Mouse (Mus musculus): ENCODE measurements around the gene Asl. TPM values are rescaled to one million over a fixed set of nuclear protein-coding genes. Genes with fewer than 3 reads are reported as not detected.

The Asl gene
- polyA plus RNA-seq, 1 experiment from 2014 or later = 30.4 TPM

- ATAC-seq (ENCODE audit: insufficient number of reproducible peaks, low FRiP score, low TSS enrichment, low read depth) = peak; percentile 86
- Histone ChIP-seq H3K9me3 (replicated peaks) (no peaks in the 10 kb centered on the region), H3K9ac (peak within 1 kb of the TSS; percentile 55), H3K4me2 (replicated peaks) (peak within 1 kb of the TSS; percentile 78), H3K27ac (replicated peaks) (peak within 1 kb of the TSS; percentile 68), H3K36me3 (no peaks in the 10 kb centered on the region), H3K4me3 (replicated peaks) (peak within 1 kb of the TSS; percentile 68), H3K27me3 (no peaks in the 10 kb centered on the region), H3K4me1 (peaks cover 6% of the 10 kb centered on the region)
- WGBS = under 1% methylated on average over 39 of the region's 39 CpGs
Measured at GRCm38 (mm10) chr5:130002301-130003146, 26.5 kb downstream of the Asl start, which contains the start of gene Gusb. TSS of gene Gusb (minus strand) at chr5:130003049.

DNA sequence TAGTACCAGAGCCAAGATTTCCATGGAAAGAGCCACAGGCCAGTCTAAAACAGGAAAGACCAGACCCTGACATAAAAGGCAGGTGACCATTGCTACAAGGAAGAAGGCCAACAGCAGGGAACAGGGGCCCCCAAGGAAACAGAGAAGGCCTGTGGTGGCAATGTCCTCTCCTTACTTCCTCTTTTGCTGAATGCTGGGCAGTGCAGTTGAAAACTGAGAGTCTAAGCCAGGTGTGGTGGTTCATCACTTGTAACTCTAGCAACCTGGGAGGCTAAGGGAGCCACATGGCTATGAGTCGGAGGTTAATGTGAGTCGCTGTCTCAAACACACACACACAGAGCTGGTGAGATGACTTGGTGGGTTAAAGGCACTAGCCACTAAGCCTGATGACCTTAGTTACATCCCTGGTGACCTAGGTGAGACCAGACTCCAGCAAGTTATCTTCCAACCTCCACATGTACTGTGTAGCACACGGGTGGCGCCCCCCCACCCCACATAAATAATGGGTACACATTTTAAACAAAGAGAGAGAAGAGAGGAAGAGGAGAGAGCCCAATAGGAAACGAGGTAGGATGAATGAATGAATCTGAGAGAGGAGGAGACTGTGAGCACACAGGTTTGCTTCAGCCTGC, 27.6 kb downstream of the Asl start:
- Histone ChIP-seq H3K36me3 (no peaks in the 10 kb centered on the region), H3K9ac (no peak overlapping the region), H3K27ac (replicated peaks) (no peak overlapping the region), H3K4me3 (replicated peaks) (peak overlapping the region; percentile 68), H3K9me3 (replicated peaks) (no peaks in the 10 kb centered on the region), H3K4me1 (peaks cover 6% of the 10 kb centered on the region), H3K27me3 (no peaks in the 10 kb centered on the region), H3K4me2 (replicated peaks) (peak overlapping the region; percentile 78)
- ATAC-seq (ENCODE audit: insufficient number of reproducible peaks, low FRiP score, low TSS enrichment, low read depth) = no peak
- whole genome bisulfite sequencing = 61% methylated on average over 5 of the region's 5 CpGs

GRCm38 (mm10) chr5:130000735-130001134, 28.3 kb downstream of the Asl start:
- Histone ChIP-seq H3K9me3 (replicated peaks) (no peaks in the 10 kb centered on the region), H3K27me3 (no peaks in the 10 kb centered on the region), H3K4me1 (peaks cover 6% of the 10 kb centered on the region), H3K36me3 (no peaks in the 10 kb centered on the region), H3K4me2 (replicated peaks) (no peak overlapping the region), H3K27ac (replicated peaks) (no peak overlapping the region), H3K9ac (no peak overlapping the region), H3K4me3 (replicated peaks) (no peak overlapping the region)
- WGBS = 89% methylated on average over 12 of the region's 12 CpGs
- ATAC-seq (ENCODE audit: insufficient number of reproducible peaks, low FRiP score, low TSS enrichment, low read depth) = no peak

DNA sequence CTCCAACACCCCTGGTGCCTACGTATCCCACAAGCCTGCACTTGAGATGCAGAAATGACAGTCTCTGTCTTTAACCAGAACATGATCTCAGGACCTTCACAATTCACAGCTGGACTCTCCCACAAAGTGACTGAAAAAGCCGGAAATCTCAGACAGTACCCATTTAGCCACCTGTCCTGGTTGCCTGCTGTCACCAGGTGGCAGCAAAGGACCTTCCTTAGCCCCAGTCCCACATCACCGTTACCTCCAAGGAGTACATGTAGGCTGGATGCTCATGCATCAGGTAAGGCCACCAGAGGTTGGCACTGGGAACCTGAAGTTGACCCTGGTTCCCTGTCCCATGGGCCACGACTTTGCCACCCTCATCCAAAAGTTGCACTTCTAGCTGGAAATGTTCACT, 29.9 kb downstream of the Asl start:
- Histone ChIP-seq H3K27ac (replicated peaks) (no peak overlapping the region), H3K4me1 (peaks cover 6% of the 10 kb centered on the region), H3K9me3 (replicated peaks) (no peaks in the 10 kb centered on the region), H3K27me3 (no peaks in the 10 kb centered on the region), H3K9ac (no peak overlapping the region), H3K4me3 (replicated peaks) (no peak overlapping the region), H3K36me3 (no peaks in the 10 kb centered on the region), H3K4me2 (replicated peaks) (no peak overlapping the region)
- 34% methylated on average over 4 of the region's 4 CpGs for WGBS
- no peak for ATAC-seq (ENCODE audit: insufficient number of reproducible peaks, low FRiP score, low TSS enrichment, low read depth)

DNA sequence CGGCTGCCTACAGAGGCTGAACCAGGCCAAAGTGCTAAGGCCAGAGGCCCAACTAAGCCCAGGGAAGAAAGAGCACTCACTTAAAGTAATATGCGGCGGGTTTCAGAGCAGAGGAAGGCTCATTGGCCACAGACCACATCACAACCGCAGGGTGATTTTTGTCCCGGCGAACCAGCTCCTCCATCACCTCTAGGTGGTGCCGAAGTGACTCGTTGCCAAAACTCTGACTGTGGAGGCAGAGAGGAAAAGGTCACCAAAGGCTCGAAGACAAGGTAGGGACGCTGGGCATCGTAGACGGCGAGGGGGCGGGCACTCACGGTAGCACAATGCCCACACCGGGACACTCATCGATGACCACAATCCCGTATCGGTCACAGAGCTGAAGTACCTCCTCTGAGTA, 31.3 kb downstream of the Asl start:
- Histone ChIP-seq H3K36me3 (no peaks in the 10 kb centered on the region), H3K4me1 (no peaks in the 10 kb centered on the region; the same call in 1 of the 2 replicates), H3K9me3 (replicated peaks) (no peaks in the 10 kb centered on the region), H3K9ac (no peak overlapping the region), H3K4me2 (replicated peaks) (no peak overlapping the region), H3K27me3 (no peaks in the 10 kb centered on the region), H3K4me3 (replicated peaks) (no peak overlapping the region), H3K27ac (replicated peaks) (no peak overlapping the region)
- ATAC-seq (ENCODE audit: insufficient number of reproducible peaks, low FRiP score, low TSS enrichment, low read depth) = no peak
- 69% methylated on average over 19 of the region's 19 CpGs for WGBS

DNA sequence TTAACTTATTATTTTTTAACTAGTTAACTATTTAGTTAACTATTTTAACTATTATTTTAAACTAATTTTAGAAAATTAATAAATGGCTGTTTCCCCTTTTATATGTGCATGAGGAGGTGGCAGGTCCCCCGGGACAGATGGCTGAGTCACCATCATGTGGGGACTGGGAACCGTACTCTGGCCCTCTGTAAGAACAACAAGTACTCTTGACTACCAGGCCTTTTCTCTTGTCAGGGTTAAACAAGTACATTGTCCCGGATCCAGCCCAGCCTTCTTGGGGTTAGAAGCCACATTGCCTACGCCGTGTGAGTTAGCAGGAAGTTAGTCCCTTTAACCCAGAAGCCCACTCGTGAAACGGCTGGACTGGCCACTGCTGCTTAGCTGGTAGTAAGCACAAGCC, 34.1 kb downstream of the Asl start:
- H3K36me3 ChIP-seq = peaks cover 9% of the 10 kb centered on the region
- no peaks in the 10 kb centered on the region for H3K9me3 ChIP-seq (replicated peaks)
- no peak overlapping the region for H3K4me2 ChIP-seq (replicated peaks)
- H3K9ac ChIP-seq = no peak overlapping the region
- H3K27me3 ChIP-seq = no peaks in the 10 kb centered on the region
- H3K27ac ChIP-seq (replicated peaks) = no peak overlapping the region
- 89% methylated on average over 7 of the region's 7 CpGs for WGBS
- no peak for ATAC-seq (ENCODE audit: insufficient number of reproducible peaks, low FRiP score, low TSS enrichment, low read depth)
- no peak overlapping the region for H3K4me3 ChIP-seq (replicated peaks)
- H3K4me1 ChIP-seq = no peaks in the 10 kb centered on the region

GRCm38 (mm10) chr5:129993374-129993773, 35.7 kb downstream of the Asl start:
- no peak for ATAC-seq (ENCODE audit: insufficient number of reproducible peaks, low FRiP score, low TSS enrichment, low read depth)
- H3K4me1 ChIP-seq = no peaks in the 10 kb centered on the region
- WGBS = 90% methylated on average over 14 of the region's 14 CpGs

GRCm38 (mm10) chr5:129991898-129992297, 37.1 kb downstream of the Asl start:
- Histone ChIP-seq H3K4me3 (replicated peaks) (no peak overlapping the region), H3K4me2 (replicated peaks) (no peak overlapping the region), H3K36me3 (peaks cover 18% of the 10 kb centered on the region), H3K9me3 (replicated peaks) (no peaks in the 10 kb centered on the region), H3K4me1 (no peaks in the 10 kb centered on the region), H3K27me3 (no peaks in the 10 kb centered on the region), H3K9ac (no peak overlapping the region), H3K27ac (replicated peaks) (no peak overlapping the region)
- no peak for ATAC-seq (ENCODE audit: insufficient number of reproducible peaks, low FRiP score, low TSS enrichment, low read depth)
- WGBS = 85% methylated on average over 5 of the region's 5 CpGs

More at GRCm38 (mm10) chr5:129993374-129993773, 35.7 kb downstream of the Asl start:
- Histone ChIP-seq H3K4me3 (replicated peaks) (no peak overlapping the region), H3K27ac (replicated peaks) (no peak overlapping the region), H3K36me3 (peaks cover 14% of the 10 kb centered on the region), H3K4me2 (replicated peaks) (no peak overlapping the region), H3K9me3 (replicated peaks) (no peaks in the 10 kb centered on the region), H3K27me3 (no peaks in the 10 kb centered on the region), H3K9ac (no peak overlapping the region)

DNA sequence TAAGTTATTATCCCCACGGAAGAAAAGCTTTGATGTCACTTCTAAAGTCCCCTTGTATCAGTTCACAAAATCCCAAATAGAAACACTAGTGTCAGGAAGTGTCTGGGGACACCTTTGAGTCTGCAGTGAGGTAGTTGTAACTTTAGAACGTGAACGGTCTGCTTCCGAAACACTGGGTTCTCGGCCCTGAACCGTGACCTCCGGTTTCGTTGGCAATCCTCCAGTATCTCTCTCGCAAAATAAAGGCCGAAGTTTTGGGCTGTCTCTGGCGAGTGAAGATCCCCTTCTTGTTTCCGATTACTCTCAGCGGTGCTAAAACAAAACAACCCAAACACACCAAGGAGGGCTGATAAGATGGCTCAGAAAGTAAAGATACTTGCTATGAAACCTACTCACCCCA, 39.7 kb downstream of the Asl start:
- H3K27ac ChIP-seq (replicated peaks) = no peak overlapping the region
- H3K9ac ChIP-seq = no peak overlapping the region
- no peak overlapping the region for H3K4me2 ChIP-seq (replicated peaks)
- no peaks in the 10 kb centered on the region for H3K27me3 ChIP-seq
- no peaks in the 10 kb centered on the region for H3K9me3 ChIP-seq (replicated peaks)
- peaks cover 22% of the 10 kb centered on the region for H3K36me3 ChIP-seq
- no peak overlapping the region for H3K4me3 ChIP-seq (replicated peaks)
- H3K4me1 ChIP-seq = no peaks in the 10 kb centered on the region
- 80% methylated on average over 13 of the region's 13 CpGs for WGBS
- no peak for ATAC-seq (ENCODE audit: insufficient number of reproducible peaks, low FRiP score, low TSS enrichment, low read depth)

- H3K4me2 ChIP-seq (replicated peaks) = no peak overlapping the region
- H3K9me3 ChIP-seq (replicated peaks) = no peaks in the 10 kb centered on the region
- H3K4me3 ChIP-seq (replicated peaks) = no peak overlapping the region
- no peak overlapping the region for H3K27ac ChIP-seq (replicated peaks)
- 79% methylated on average over 3 of the region's 3 CpGs for WGBS
- H3K27me3 ChIP-seq = no peaks in the 10 kb centered on the region
- no peak overlapping the region for H3K9ac ChIP-seq
- no peaks in the 10 kb centered on the region for H3K4me1 ChIP-seq
- no peak for ATAC-seq (ENCODE audit: insufficient number of reproducible peaks, low FRiP score, low TSS enrichment, low read depth)
- peaks cover 20% of the 10 kb centered on the region; the same call in 1 of the 2 replicates for H3K36me3 ChIP-seq
Measured at GRCm38 (mm10) chr5:129980216-129980615, 48.8 kb downstream of the Asl start.

GRCm38 (mm10) chr5:129978608-129979007, 50.4 kb downstream of the Asl start:
- ATAC-seq (ENCODE audit: insufficient number of reproducible peaks, low FRiP score, low TSS enrichment, low read depth) = no peak
- Histone ChIP-seq H3K27ac (replicated peaks) (no peak overlapping the region), H3K4me2 (replicated peaks) (no peak overlapping the region), H3K36me3 (peaks cover 12% of the 10 kb centered on the region; the same call in 1 of the 2 replicates), H3K9me3 (replicated peaks) (no peaks in the 10 kb centered on the region), H3K27me3 (no peaks in the 10 kb centered on the region), H3K9ac (no peak overlapping the region), H3K4me3 (replicated peaks) (no peak overlapping the region), H3K4me1 (0 out of 2 replicates have a peak, but pooled peaks cover 4% of the 10 kb centered on the region)
- 92% methylated on average over 5 of the region's 5 CpGs for WGBS

Data from embryonic facial prominence, embryonic 15.5 days (tissue).